In genomic region chr8:85365176-85365575, GRCm38 (mm10) we compare ENCODE assay signal across 11 mouse cellular contexts. TPM values are rescaled to one million over a fixed set of nuclear protein-coding genes. Genes with fewer than 3 reads are reported as not detected.
DNase-seq lines count a peak whose midpoint lies in the region; TF ChIP-seq lines count a peak whose summit lies in the region.
"Had no signal": no experiment of that assay in that cellular context is flagged by ENCODE, and none has a peak within 500 bp of the region (broad histone marks: within the 10 kb centered on the region; RNA-seq: fewer than 3 reads in every experiment).

No protein-coding gene starts in this region.

- no peaks in the 10 kb centered on the region for H3K36me3 ChIP-seq in E14TG2a.4 (ENCODE audit: insufficient read depth, low read length)
- no peaks in the 10 kb centered on the region; the same call in none of the 2 replicates for H3K36me3 ChIP-seq in heart, adult 2 months (ENCODE audit: control insufficient read depth, insufficient read depth, low read length)
- H3K36me3 ChIP-seq: midbrain, embryonic 12.5 days had no signal

- H3K9me3 ChIP-seq in E14TG2a.4 (ENCODE audit: low read length), result no peaks in the 10 kb centered on the region
- H3K9me3 ChIP-seq: midbrain, embryonic 12.5 days had no signal

- 37% methylated on average over 6 of the region's 6 CpGs for WGBS in heart, adult 2 months

- peaks cover 7% of the 10 kb centered on the region for H3K4me1 ChIP-seq in E14TG2a.4 (replicated peaks; ENCODE audit: low read depth, low read length)
- H3K4me1 ChIP-seq in heart, adult 2 months (ENCODE audit: control insufficient read depth, insufficient read depth, low read length), result peaks cover 2% of the 10 kb centered on the region; the same call in 1 of the 2 replicates

- no peaks in the 10 kb centered on the region for H3K79me2 ChIP-seq in heart, adult 2 months (replicated peaks; ENCODE audit: control insufficient read depth, insufficient read depth, low read length)

- H3K27me3 ChIP-seq in E14TG2a.4 (ENCODE audit: insufficient read depth, low read length), result no peaks in the 10 kb centered on the region
- no peaks in the 10 kb centered on the region for H3K27me3 ChIP-seq in heart, adult 2 months (ENCODE audit: control insufficient read depth, insufficient read depth, low read length)
- H3K27me3 ChIP-seq: midbrain, embryonic 12.5 days had no signal

- intact Hi-C loops in heart, adult 2 months (cut with DNase I), result loop anchor here (1.0 kb wide), 1 partner anchor 14 kb away; no protein-coding TSS in a partner anchor
- intact Hi-C loops in heart, postnatal 36 days (cut with DNase I), result loop anchor here (2.0 kb wide), 1 partner anchor 16 kb away; no protein-coding TSS in a partner anchor

- TF ChIP-seq CTCF in E14TG2a.4 (conservative IDR thresholded peaks at IDR 0.05; ENCODE audit: low read length), result no peak
- TF ChIP-seq CTCF in heart, adult 2 months (IDR thresholded peaks at IDR 0.05), result no peak

- H3K4me3 ChIP-seq in E14TG2a.4 (replicated peaks; ENCODE audit: low read length), result peak overlapping the region; percentile 48
- H3K4me3 ChIP-seq in heart, adult 2 months, result peak overlapping the region; percentile 57
- H3K4me3 ChIP-seq: midbrain, embryonic 12.5 days had no signal

- H3K27ac ChIP-seq in heart, adult 2 months, result peak overlapping the region; percentile 85
- H3K27ac ChIP-seq: midbrain, embryonic 12.5 days had no signal

- peak; percentile 93 for TF ChIP-seq EP300 in heart, adult 2 months (IDR thresholded peaks at IDR 0.05; ENCODE audit: insufficient read depth, low read depth, low read length)

- peak; percentile 96 for TF ChIP-seq POLR2A in heart, adult 2 months (IDR thresholded peaks at IDR 0.05; ENCODE audit: insufficient read depth, low read depth, low read length)

- DNase-seq in 3T3-L1 (ENCODE audit: low read depth, low spot score), result peak; percentile 24
- peak; percentile 49 to 75 for DNase-seq in heart, adult 2 months
- peak; percentile 54 to 60 for DNase-seq in heart, postnatal 36 days
- no peak for DNase-seq in left cerebral cortex, adult 18-20 months (ENCODE audit: low spot score in 2 of 2)
- no peak for DNase-seq in gastrocnemius, postnatal 10 days
- DNase-seq in spleen, postnatal 36 days (ENCODE audit: low spot score in 2 of 2), result no peak
- DNase-seq in urinary bladder, postnatal 10 days (ENCODE audit: low spot score), result no peak
- DNase-seq: thymus, postnatal 36 days had no signal

- H3K9ac ChIP-seq in heart, adult 2 months (ENCODE audit: low read depth, low read length), result peak overlapping the region; percentile 44
- H3K9ac ChIP-seq: midbrain, embryonic 12.5 days had no signal

RNA-seq across cellular contexts. Expression of gene Mylk3, which starts 21.0 kb away (rescaled TPM):
- 100 to 1,000 TPM; 422 to 470 TPM for total RNA-seq in heart, adult 2 months (2021)
- 180 and 297 TPM in 2 replicates for polyA plus RNA-seq in heart, adult 2 months (2012; rRNA removed)
- 100 to 1,000 TPM; 418 to 460 TPM for total RNA-seq in heart, postnatal 36 days (2021)
- total RNA-seq in left cerebral cortex, adult 18-20 months (2021), result 1 to 10 TPM; 4.5 to 6.2 TPM
- total RNA-seq in gastrocnemius, postnatal 10 days (2021), result 1 to 10 TPM in 1 of 2 experiments, under 1 TPM in 1; 0.94 to 1.3 TPM
- polyA plus RNA-seq: small intestine, adult 2 months had no signal

Comparison
In these comparisons a context has a peak if more than half of its experiments do, and no peak if none do; other contexts are left out.
1. DNase-seq: peak in 3T3-L1 (single experiment), heart, adult 2 months (2 of 2) and heart, postnatal 36 days (2 of 2); none in left cerebral cortex, adult 18-20 months (0 of 2), gastrocnemius, postnatal 10 days (single experiment), spleen, postnatal 36 days (0 of 2) and urinary bladder, postnatal 10 days (single experiment).
2. RNA of gene Mylk3, which starts 21.0 kb away (total RNA-seq): 422 to 470 TPM in heart, adult 2 months and 418 to 460 TPM in heart, postnatal 36 days; 4.5 to 6.2 TPM in left cerebral cortex, adult 18-20 months and 0.94 to 1.3 TPM in gastrocnemius, postnatal 10 days; every median in the first group is over 10 times any median in the second.